Mouse (Mus musculus) neural tube, embryonic 11.5 days (tissue): Measurements from ENCODE around the gene Pde4dip. TPM values are rescaled to one million over a fixed set of nuclear protein-coding genes. Genes with fewer than 3 reads are reported as not detected.

Source experiments
- ATAC-seq: fragments of 200-750 bp; cut with Nextera tagmentation; 2 replicates; pipeline ENCODE4 v1.8.0; 2017; ENCODE audit warnings: moderate number of reproducible peaks, mild to moderate bottlenecking, moderate TSS enrichment, moderate library complexity; ENCODE audit not compliant: insufficient read depth, low FRiP score, low TSS enrichment
- DNase-seq: peaks from one replicate; pipeline ENCODE4 v3.0.0-alpha.2; 2015; ENCODE audit warnings: low spot score
- H3K27ac ChIP-seq: fragments of 300-500 bp; sonication (generic); 2 replicates; pipeline ENCODE4 v1.5.1; 2014; ENCODE audit warnings: low read depth, mild to moderate bottlenecking, low read length
- H3K27me3 ChIP-seq: fragments of 300-500 bp; sonication (generic); 2 replicates; pipeline ENCODE4 v1.6.1; 2014; ENCODE audit warnings: mild to moderate bottlenecking, low read length, mixed read lengths; ENCODE audit not compliant: control insufficient read depth, insufficient read depth
- H3K36me3 ChIP-seq: fragments of 300-500 bp; sonication (generic); 2 replicates; pipeline ENCODE4 v1.6.1; 2014; ENCODE audit warnings: mild to moderate bottlenecking, low read length, moderate library complexity, mixed read lengths; ENCODE audit not compliant: control insufficient read depth, insufficient read depth
- H3K4me1 ChIP-seq: fragments of 300-500 bp; sonication (generic); 2 replicates; pipeline ENCODE4 v1.6.1; 2014; ENCODE audit warnings: low read length, mixed read lengths; ENCODE audit not compliant: control insufficient read depth, insufficient read depth
- H3K4me2 ChIP-seq: fragments of 300-500 bp; sonication (generic); 2 replicates; pipeline ENCODE4 v1.6.1; 2014; ENCODE audit warnings: low read depth, mild to moderate bottlenecking, moderate library complexity
- H3K4me3 ChIP-seq: fragments of 300-500 bp; sonication (generic); 2 replicates; pipeline ENCODE4 v1.5.1; 2014; ENCODE audit warnings: low read depth, low read length
- H3K9ac ChIP-seq: fragments of 300-500 bp; sonication (generic); 2 replicates; pipeline ENCODE4 v1.6.1; 2014; ENCODE audit warnings: mild to moderate bottlenecking, low read length
- H3K9me3 ChIP-seq: fragments of 300-500 bp; sonication (generic); 2 replicates; pipeline ENCODE4 v1.6.1; 2016; ENCODE audit warnings: low read length; ENCODE audit not compliant: control insufficient read depth
- WGBS: fragments of 180-500 bp; shearing (Covaris S2); extraction: QIAGEN DNeasy Blood & Tissue Kit; methylation state at CpG from one replicate; pipeline ENCODE4 v1.1.7; 2014; 5-methylcytosine and 5-hydroxymethylcytosine counted together
- polyA plus RNA-seq: library from polyadenylated mRNA; unstranded; fragments of >200 nt; fragmentation: Nextera tagmentation; extraction: Ambion mirVana; gene quantifications from 2 replicates; pipeline ENCODE4 v1.2.1, GENCODE M21; 2014

Gene Pde4dip
- polyA plus RNA-seq, 1 experiment from 2014 or later, result 49.7 TPM

- Histone ChIP-seq H3K9ac (no peak overlapping the region), H3K27me3 (no peaks in the 10 kb centered on the region), H3K4me1 (no peaks in the 10 kb centered on the region; the same call in 1 of the 2 replicates), H3K27ac (no peak overlapping the region), H3K4me3 (no peak overlapping the region), H3K36me3 (no peaks in the 10 kb centered on the region), H3K4me2 (no peak overlapping the region), H3K9me3 (no peaks in the 10 kb centered on the region)
- 96% methylated on average over 2 of the region's 2 CpGs for WGBS
- DNase-seq, result no peak
- ATAC-seq, result no peak
Measured at GRCm38 (mm10) chr3:97810334-97810733, 78.2 kb downstream of the Pde4dip start.

- Histone ChIP-seq H3K4me1 (no peaks in the 10 kb centered on the region), H3K4me3 (no peak overlapping the region), H3K9me3 (no peaks in the 10 kb centered on the region), H3K9ac (no peak overlapping the region), H3K27ac (no peak overlapping the region), H3K27me3 (no peaks in the 10 kb centered on the region), H3K36me3 (no peaks in the 10 kb centered on the region), H3K4me2 (no peak overlapping the region)
- ATAC-seq, result no peak
- WGBS, result 92% methylated on average over 2 of the region's 2 CpGs
- no peak for DNase-seq
Measured at GRCm38 (mm10) chr3:97805559-97805958, 82.9 kb downstream of the Pde4dip start.

- no peaks in the 10 kb centered on the region for H3K9me3 ChIP-seq
- H3K9ac ChIP-seq, result no peak overlapping the region
- H3K36me3 ChIP-seq, result no peaks in the 10 kb centered on the region
- H3K27ac ChIP-seq, result no peak overlapping the region
- ATAC-seq, result no peak
- no peaks in the 10 kb centered on the region for H3K27me3 ChIP-seq
- no peak overlapping the region for H3K4me3 ChIP-seq
- DNase-seq, result no peak
- no peaks in the 10 kb centered on the region for H3K4me1 ChIP-seq
- 49% methylated on average over 3 of the region's 3 CpGs for WGBS
- no peak overlapping the region for H3K4me2 ChIP-seq
Measured at GRCm38 (mm10) chr3:97803675-97804074, 84.8 kb downstream of the Pde4dip start.

GRCm38 (mm10) chr3:97802927-97803326 is 85.6 kb downstream of the Pde4dip start:
- H3K4me1 ChIP-seq, result no peaks in the 10 kb centered on the region
- no peak for DNase-seq
- H3K27me3 ChIP-seq, result no peaks in the 10 kb centered on the region
- no peaks in the 10 kb centered on the region for H3K9me3 ChIP-seq
- H3K4me2 ChIP-seq, result no peak overlapping the region
- H3K4me3 ChIP-seq, result no peak overlapping the region
- H3K36me3 ChIP-seq, result no peaks in the 10 kb centered on the region
- no peak for ATAC-seq
- WGBS, result 91% methylated on average over 2 of the region's 2 CpGs
- no peak overlapping the region for H3K27ac ChIP-seq
- H3K9ac ChIP-seq, result no peak overlapping the region

- ATAC-seq, result no peak
Measured at GRCm38 (mm10) chr3:97802297-97802696, 86.2 kb downstream of the Pde4dip start.

GRCm38 (mm10) chr3:97801178-97801699 is 87.3 kb downstream of the Pde4dip start:
- no peak overlapping the region for H3K4me3 ChIP-seq
- WGBS, result 73% methylated on average over 3 of the region's 3 CpGs
- no peaks in the 10 kb centered on the region for H3K27me3 ChIP-seq
- DNase-seq (no peak), ATAC-seq (no peak)
- H3K4me1 ChIP-seq, result no peaks in the 10 kb centered on the region
- no peaks in the 10 kb centered on the region for H3K9me3 ChIP-seq
- no peak overlapping the region for H3K9ac ChIP-seq
- no peak overlapping the region for H3K27ac ChIP-seq
- H3K36me3 ChIP-seq, result no peaks in the 10 kb centered on the region
- H3K4me2 ChIP-seq, result no peak overlapping the region

More at GRCm38 (mm10) chr3:97802297-97802696, 86.2 kb downstream of the Pde4dip start:
- Histone ChIP-seq H3K27ac (no peak overlapping the region), H3K4me2 (no peak overlapping the region), H3K4me1 (no peaks in the 10 kb centered on the region), H3K9ac (no peak overlapping the region), H3K27me3 (no peaks in the 10 kb centered on the region), H3K9me3 (no peaks in the 10 kb centered on the region), H3K4me3 (no peak overlapping the region), H3K36me3 (no peaks in the 10 kb centered on the region)
- no peak for DNase-seq
- WGBS, result 82% methylated on average over 5 of the region's 5 CpGs

GRCm38 (mm10) chr3:97800657-97801056 is 87.8 kb downstream of the Pde4dip start:
- WGBS, result 78% methylated on average over 5 of the region's 5 CpGs
- no peak overlapping the region for H3K4me3 ChIP-seq
- H3K4me1 ChIP-seq, result no peaks in the 10 kb centered on the region
- no peak overlapping the region for H3K4me2 ChIP-seq
- H3K27ac ChIP-seq, result no peak overlapping the region
- H3K9ac ChIP-seq, result no peak overlapping the region
- H3K9me3 ChIP-seq, result no peaks in the 10 kb centered on the region
- no peak for DNase-seq
- ATAC-seq, result no peak
- H3K27me3 ChIP-seq, result no peaks in the 10 kb centered on the region
- H3K36me3 ChIP-seq, result no peaks in the 10 kb centered on the region

- DNase-seq, result no peak
- Histone ChIP-seq H3K9ac (no peak overlapping the region), H3K27ac (no peak overlapping the region), H3K36me3 (no peaks in the 10 kb centered on the region), H3K27me3 (no peaks in the 10 kb centered on the region), H3K4me2 (no peak overlapping the region), H3K9me3 (no peaks in the 10 kb centered on the region), H3K4me3 (no peak overlapping the region), H3K4me1 (no peaks in the 10 kb centered on the region)
- WGBS, result 75% methylated on average over 3 of the region's 3 CpGs
- no peak for ATAC-seq
Measured at GRCm38 (mm10) chr3:97800004-97800403, 88.5 kb downstream of the Pde4dip start.

- Histone ChIP-seq H3K4me3 (no peak overlapping the region), H3K27ac (no peak overlapping the region), H3K36me3 (no peaks in the 10 kb centered on the region), H3K9ac (no peak overlapping the region), H3K4me2 (no peak overlapping the region), H3K4me1 (no peaks in the 10 kb centered on the region), H3K9me3 (no peaks in the 10 kb centered on the region), H3K27me3 (no peaks in the 10 kb centered on the region)
- DNase-seq (no peak), ATAC-seq (no peak)
- 67% methylated on average over 3 of the region's 3 CpGs for WGBS
Measured at GRCm38 (mm10) chr3:97799267-97799666, 89.2 kb downstream of the Pde4dip start.
